Mouse (Mus musculus) left cerebral cortex, postnatal 14 days (tissue): ENCODE results near the gene Krtap5-1. TPM values are rescaled to one million over a fixed set of nuclear protein-coding genes. Genes with fewer than 3 reads are reported as not detected.
"Not testable (repeated sequence)": the region's sequence is repeated elsewhere in the genome, so short reads cannot be mapped to it uniquely, and the experiment has no call there.

Experiments used
- DNase-seq, 2 experiments: peaks; one replicate each; pipeline ENCODE4 v3.0.0; 2021 to 2022; ENCODE audit warnings: low spot score in 2 of 2, mixed read lengths in 1 of 2
- intact Hi-C: fragments of 180-260 bp; cut with DNase I; formaldehyde crosslinking; loops from one replicate; pipeline ENCODE4 v1.15.1; 2025
- long read RNA-seq, 2 experiments: library from polyadenylated mRNA; stranded (forward); transcript quantifications; one replicate each; pipeline ENCODE4 v2.0.0; 2021
- total RNA-seq, 2 experiments: library from RNA; stranded (reverse); gene quantifications; 2 replicates each; pipeline ENCODE4 v1.2.3; 2021

The Krtap5-1 gene
- total RNA-seq, result not detected
- long read RNA-seq, experiment 1, result 0 reads
- long read RNA-seq, experiment 2, result 0 reads

DNA sequence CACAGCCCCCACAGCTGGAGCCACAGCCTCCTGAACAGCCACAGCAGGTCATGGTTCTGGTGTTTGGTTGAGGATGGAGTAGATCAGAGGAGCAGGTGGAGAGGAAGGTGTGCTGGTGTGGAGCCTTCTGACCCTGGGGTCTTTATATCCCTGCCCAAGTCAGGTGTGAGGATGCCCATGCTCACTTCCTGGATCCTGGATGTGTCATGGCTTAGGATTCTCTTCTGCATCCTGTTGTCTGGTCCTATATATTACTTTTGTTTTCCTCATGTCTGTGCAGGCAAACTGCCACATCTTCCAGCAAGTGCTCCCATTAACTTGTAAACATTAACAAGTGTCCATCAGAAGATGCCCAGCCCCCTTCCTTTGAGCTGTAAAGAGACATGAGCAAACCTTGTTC, at the start of gene Krtap5-1:
Gene Krtap5-1 (minus strand): TSS at position 101 of the 400 bp plus-strand sequence.
- DNase-seq, intact Hi-C loops: not testable (repeated sequence)

DNA sequence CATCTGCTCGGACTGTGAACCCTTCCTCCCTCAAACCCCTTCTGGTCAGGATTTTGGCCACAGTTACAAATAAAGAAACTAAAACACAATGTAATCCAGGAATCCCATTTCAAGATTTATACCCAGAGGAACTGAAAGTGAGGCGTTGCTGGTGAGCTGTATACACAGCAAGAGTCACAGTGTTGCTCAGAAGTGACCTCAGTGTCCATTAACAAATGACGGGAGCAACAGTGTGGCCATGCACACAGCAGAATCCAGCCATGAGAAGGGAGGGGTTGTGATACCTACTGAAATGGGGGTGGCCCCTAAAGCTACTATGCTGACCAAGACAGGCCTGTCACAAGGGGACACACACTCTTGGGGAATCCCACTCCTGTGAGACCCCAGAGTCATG, 45.3 kb upstream of the Krtap5-1 start:
- no peak for DNase-seq
- intact Hi-C loops, result no loop called here

DNA sequence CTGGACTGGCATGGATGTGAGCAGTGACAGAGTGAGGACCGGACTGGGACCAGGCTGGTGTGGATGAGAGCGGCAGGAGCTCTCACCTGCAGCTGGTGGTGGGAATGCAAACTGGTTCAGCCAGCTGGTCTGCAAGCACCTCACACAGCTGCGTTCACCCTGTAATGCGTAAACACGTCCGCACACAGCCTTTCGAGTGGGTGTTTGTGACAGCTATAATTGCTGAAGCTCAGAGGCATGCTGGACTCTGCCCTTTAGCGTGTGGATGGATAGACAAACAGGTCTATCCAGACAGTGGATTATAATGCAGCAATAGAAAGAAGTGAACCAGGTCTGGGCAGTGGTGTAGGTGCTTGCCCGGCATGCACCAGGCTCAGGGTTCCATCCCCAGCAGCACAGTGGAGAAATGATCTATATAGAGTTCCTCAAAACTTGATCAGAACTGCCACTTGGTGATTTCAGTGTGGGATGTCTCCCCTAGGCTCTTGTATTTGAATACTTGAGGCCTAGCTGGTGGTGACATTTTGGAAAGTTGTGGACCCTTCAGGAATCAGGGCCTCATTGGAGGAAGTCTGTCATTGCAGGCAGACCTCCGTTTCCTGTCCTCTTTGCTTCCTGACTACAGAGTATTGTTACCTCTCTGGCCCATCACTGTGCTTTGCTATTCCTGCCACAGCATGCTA, 44.8 kb upstream of the Krtap5-1 start:
- no peak for DNase-seq
- intact Hi-C loops, result no loop called here

DNA sequence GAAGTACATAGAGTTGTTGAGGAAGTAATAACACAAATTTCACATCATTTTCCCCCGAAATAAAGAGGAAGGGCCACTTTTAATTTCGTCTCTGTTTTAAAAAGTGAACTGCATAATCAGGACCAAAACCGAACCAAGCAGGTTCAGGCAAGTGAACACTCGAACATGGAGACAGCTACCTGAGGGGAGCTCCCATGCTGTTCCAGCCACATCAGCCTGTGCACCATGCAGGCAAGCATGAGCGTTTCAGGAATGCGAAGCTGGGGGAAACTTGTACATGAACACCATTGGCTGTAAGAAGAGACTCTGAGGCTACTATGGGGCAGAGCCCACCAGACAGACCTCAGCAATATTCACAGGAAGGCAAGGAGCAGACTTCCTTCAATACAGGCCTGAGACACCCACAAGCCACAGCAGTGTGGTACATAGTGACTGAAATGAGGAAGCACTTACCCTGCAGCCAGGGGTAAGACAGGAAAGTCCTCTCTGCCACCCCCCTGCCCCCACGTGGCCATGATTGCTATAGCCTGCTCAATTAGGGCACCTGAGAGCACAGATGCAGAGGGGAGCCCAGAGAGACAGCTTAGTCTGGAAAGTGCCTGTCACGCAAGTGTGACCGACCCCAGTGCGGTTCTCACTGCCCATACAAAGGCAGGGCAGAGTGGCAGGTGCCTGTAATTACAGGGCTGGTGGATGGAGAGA, 43.5 kb upstream of the Krtap5-1 start:
- peak; percentile 23 to 42 for DNase-seq
- intact Hi-C loops, result no loop called here

DNA sequence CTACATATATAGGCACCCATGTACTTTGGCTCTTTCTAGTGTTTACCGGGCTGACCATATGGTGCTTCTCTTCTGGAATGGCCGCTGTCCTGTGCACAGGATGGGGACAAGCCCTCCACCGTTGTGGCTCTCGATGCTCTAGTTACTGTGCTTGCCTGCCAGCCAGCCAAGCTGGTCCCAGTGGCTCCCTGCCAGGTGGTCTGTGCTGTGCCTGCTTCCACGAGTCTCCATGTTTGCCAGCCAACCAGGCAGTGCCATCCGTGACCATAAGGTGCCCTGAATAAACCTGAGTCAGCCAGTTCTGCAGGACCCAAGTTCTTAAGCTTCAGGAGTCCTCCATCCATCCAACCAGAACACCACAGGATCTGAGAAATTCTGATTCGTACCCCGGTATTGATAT, 38.2 kb upstream of the Krtap5-1 start:
- DNase-seq, result peak in 1 of 2 experiments; percentile 26
- intact Hi-C loops, result loop anchor here (2.0 kb wide), 1 partner anchor 246 kb away; no protein-coding TSS in a partner anchor

DNA sequence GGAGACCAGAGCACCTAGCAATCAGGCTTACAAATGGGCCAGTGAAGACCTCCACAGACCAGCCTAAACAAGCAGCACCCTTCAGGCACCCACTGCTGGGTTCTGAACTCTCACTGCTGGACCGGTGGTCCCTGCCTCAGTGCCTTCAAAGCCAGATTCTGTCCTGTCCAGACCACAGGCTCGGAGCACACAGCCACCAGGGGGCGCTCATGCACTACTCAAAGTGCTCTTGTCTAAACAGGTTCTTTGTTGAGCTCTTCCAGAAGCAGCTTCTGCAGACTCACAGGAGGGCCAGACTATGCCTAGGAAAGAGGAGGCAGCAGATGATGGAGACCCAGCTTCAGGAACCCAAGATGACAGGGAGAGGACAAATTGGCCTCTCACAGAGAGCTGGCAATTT, 37.3 kb upstream of the Krtap5-1 start:
- DNase-seq, result peak; percentile 92 to 95
- intact Hi-C loops, result loop anchor here (1.0 to 5.0 kb wide), 3 partner anchors 101 to 343 kb away; no protein-coding TSS in a partner anchor

DNA sequence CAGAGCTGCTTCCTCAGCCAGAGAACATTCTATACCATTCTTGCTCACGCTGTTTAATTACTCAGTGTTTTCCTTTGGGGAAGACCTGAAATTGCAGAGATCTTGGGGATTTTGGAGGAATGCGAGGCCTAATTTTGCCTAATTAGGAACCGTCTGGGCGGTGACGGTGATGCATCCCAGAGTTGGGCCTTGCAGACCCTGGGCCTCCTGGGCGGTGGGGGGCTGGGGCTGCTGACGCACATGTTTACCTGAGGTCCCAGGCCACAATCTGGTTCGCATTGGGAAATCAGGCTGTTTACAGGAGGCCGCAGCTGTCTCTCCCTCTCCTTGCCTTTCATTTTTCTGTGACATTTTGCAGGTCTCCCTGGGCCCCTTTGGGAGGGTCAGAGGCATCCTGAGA, 35.8 kb upstream of the Krtap5-1 start:
- not testable (repeated sequence) for DNase-seq
- intact Hi-C loops, result loop anchor here (5.0 kb wide), 1 partner anchor 345 kb away; no protein-coding TSS in a partner anchor

DNA sequence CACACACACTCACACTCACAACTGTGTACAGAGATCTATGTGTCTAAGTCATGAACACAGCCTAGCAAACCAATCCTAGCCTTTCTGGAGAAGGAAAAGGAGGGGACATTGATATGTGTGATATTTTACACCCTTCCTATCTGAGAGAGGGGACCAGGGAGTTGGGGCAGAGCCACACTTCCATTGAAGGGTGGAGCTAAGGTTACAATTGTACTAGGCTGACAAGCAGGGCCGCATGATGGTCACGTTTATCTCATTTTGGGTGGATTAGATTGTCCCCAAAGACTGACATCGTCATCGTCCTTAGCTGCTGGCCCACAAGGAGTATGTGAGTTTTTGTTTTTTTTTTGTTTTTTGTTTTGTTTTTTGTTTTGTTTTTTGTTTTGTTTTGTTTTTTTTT, 34.4 kb upstream of the Krtap5-1 start:
- intact Hi-C loops, result loop anchor here (5.0 kb wide), 1 partner anchor 346 kb away; no protein-coding TSS in a partner anchor
- no peak for DNase-seq

DNA sequence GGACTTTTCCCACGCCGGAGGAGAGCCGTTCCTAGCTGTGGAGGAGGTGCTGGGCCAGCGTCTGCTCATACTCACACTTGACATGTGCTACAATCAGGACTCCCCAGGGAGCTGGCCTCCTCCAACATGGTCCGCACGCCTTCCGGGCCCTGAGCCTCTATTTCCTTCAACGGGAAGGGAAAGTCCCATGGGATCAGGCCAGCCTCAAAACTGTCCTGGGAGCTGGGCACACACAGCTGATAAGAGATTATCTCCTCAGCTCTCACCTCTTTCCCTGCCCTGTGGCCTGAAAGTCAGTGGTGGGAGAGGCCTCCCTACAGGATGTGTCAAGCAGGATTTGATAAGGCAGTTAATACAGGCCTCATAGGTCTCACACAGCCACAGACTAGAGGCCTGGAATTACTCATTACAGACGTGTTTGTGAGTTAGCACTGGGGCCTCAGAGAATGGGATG, 33.4 kb upstream of the Krtap5-1 start:
- intact Hi-C loops, result loop anchor here (5.0 kb wide), 1 partner anchor 347 kb away; no protein-coding TSS in a partner anchor

DNA sequence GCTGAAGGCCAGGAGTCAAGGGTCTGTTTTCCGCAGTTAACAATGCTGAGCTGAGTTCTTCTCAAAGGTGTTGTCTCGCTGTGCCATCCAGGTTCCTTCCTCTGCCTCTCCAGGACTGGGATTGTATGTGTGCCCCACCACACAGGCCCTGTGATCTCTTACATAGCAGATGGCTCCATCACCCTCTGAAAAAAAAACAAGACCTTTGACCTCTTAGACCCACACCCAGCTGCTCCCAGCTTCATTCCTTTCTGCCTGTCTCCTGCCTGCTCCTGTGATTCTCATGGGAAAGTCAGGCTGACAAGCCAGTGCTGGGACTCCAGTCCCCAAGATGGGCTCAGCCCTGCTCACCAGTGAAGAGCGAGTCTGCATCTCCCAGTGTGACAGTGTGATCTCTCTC, 31.6 kb upstream of the Krtap5-1 start:
- DNase-seq, result no peak
- intact Hi-C loops, result no loop called here

More for the DNA sequence above, 33.4 kb upstream of the Krtap5-1 start:
- no peak for DNase-seq

DNA sequence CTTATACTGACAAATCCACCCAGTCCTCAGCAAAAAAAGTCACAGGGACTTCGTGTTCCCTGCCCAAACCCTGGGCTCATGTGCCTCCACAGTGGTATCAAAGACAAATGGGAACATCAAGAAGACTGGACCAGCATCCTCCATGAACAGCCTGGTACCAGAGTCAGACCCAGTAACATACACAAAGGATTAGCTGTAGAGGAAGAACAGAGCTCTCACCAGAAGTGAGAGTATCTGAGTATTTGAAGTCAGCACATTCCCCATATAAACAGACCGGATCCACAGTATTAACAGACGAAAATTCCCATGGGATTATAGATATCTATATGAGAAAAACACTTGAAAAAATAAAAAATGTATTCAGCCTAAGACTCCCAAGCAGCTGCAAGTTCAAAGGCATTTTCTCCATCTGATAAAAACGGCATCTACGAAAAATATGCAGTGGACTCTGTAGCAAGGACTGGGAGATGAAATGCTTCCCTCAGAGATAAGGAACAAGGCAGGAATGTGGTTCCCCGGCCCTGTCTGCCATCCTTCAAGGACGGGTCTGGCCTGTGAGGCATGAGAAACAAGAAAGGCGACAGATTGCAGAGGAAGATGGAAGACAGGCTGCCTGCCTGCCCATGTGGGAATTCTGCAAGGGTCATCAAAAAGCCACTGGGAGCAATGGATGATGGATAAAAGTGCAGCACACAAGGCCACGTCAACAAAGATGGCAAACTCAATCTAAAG, 30.0 kb upstream of the Krtap5-1 start:
- intact Hi-C loops, result no loop called here
- DNase-seq, result no peak

DNA sequence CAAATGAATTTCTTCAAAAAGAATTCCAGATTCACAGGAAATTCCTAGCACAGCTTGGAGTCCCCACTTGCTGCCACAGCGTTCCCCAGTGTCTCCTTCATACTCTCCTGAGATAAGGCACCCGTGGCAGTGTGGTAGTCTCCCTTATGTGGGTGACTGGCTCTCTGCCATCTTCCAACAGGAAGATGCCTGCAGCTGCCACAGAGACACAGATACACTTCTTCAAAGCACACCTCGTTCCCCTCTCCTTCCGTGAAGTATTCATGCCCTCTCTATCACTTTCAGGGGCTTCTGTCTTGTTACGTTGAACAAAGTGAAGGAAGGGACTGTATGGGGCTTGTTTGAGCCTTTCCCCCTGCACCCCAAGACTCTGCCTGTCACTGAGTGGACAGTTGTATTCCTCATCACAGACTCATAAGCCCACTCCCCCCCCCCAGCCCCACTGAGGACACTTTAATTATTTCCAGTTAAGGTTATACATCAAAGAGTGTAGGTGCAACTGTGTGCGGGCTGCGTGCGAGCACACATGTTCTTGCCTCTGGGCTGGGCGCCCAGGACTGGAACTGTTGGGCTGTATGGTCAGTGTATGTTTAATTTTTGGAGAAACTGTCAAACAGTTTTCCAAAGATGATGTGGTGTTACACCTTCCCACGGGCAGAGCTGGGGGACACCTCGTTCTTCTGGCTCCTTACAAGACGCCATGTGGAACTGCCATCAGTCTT, 26.6 kb upstream of the Krtap5-1 start:
- DNase-seq, result peak in 1 of 2 experiments; percentile 46
- intact Hi-C loops, result no loop called here

DNA sequence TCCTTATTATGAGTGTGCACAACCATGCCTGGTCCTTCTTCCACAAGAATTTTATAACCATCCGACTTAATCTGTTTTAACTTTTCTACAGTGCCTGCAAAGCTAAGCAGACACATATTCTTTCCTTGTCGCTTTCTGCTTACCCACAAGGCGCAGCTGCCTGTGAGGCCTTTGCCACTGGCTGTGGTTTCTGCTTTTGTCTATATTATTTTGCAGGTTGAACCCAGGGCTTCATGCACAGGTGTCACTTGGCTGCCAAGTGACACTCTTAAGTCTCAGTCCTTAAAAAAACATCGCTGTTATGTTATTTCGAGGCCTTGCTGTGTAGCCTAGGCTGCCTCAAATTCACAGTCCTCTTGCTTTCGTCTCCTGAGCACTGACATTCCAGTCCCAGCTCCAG, 25.7 kb upstream of the Krtap5-1 start:
- DNase-seq, result no peak
- intact Hi-C loops, result no loop called here

DNA sequence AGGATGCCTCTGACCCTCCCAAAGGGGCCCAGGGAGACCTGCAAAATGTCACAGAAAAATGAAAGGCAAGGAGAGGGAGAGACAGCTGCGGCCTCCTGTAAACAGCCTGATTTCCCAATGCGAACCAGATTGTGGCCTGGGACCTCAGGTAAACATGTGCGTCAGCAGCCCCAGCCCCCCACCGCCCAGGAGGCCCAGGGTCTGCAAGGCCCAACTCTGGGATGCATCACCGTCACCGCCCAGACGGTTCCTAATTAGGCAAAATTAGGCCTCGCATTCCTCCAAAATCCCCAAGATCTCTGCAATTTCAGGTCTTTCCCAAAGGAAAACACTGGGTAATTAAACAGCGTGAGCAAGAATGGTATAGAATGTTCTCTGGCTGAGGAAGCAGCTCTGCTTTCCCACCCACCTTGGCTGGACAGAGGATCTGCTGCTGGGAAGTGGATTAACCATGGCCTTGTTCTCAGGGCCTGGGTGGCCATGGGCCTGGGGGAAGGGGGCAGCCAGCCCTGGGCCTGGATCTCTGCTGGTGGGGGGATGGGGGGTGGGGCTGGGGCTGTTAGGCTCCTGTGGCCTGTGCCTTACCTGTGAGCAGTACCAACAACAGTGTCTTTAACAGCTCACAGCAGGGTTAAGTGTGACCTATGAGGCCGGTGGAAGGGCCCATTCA, 24.9 kb upstream of the Krtap5-1 start:
- intact Hi-C loops, result not testable (repeated sequence)

DNA sequence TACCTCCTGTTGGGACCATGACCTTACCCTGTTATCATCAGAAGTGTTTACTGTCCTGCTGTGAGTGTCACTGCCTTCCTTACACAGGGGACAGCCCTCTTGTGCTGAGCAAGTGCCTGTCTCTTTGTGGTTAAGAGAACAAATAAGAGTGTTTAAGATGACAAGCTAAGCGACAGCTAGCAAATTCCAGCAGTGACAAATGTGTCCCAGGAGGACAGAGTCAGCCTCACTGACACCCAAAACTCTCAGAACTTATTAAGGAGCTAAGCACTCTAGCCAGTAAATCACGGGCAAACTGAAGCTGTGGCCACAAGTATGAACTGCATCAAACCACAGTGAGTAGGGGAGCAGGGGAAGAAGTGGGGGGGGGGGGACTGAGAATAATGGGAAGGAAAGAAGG, 24.0 kb upstream of the Krtap5-1 start:
- no peak for DNase-seq
- intact Hi-C loops, result no loop called here

More for the DNA sequence above, 24.9 kb upstream of the Krtap5-1 start:
- not testable (repeated sequence) for DNase-seq

DNA sequence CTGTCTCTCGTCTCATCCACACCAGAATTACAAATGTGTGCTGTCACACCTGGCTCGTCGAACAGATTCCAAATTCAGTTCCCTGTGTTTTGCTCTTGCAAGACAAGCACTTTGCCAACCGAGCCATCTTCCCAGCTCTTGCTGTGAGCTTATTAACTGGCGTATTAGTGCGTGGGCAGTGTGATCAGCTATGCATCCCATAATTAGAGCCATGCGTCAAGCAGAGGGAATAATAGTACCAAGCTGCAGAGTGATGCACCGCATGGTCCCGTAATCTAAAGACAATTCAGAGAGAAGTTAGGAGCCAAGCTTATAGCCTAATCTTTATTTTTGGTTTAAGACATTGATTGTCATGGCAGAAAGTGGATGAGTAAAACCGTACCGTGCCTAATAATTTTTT, 22.2 kb upstream of the Krtap5-1 start:
- intact Hi-C loops, result no loop called here
- peak in 1 of 2 experiments; percentile 21 for DNase-seq

DNA sequence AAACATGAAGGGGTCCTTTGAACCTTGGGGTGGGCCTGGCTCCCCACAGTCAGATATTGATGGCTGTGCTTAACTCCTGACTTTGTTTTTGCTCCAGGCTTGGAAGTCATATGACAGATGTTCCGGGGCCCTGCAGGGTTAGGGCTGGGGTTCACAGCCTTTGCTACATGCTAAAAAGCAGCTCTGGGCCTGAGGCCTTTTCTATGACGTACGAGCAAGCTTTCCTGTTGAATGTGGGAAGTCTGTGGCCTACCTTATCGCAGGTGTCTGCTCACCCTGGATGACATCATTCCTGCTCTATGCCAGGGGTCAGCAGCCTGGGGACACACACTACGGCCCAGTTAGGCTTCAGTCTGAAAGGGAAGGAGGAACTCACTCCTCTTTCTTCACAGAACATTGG, 20.3 kb upstream of the Krtap5-1 start:
- no peak for DNase-seq

DNA sequence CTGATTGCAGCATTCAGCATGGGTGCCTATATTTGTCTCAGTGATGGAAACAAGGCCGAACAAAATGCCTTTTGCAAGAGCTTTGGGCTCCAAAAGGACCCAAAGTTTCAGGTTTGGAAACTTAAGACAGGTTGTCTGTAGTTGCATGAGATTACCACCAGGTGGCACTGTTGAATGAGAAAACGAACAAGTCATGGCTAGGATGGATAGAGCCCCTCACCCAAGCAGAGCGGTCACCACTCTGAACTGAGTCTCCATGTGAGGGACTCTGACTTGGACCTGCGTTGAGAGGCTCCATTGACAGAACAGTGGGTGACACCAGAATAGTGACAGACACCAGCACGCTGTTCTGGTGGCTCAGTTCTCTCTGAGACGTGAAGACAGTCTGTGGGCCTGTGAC, 19.6 kb upstream of the Krtap5-1 start:
- intact Hi-C loops, result loop anchor here (2.0 kb wide), 1 partner anchor 358 kb away; no protein-coding TSS in a partner anchor
- peak; percentile 46 to 62 for DNase-seq

More for the DNA sequence above, 20.3 kb upstream of the Krtap5-1 start:
- intact Hi-C loops, result loop anchor here (2.0 kb wide), 1 partner anchor 358 kb away; no protein-coding TSS in a partner anchor
